Mouse (Mus musculus): Measurements from ENCODE around the gene Tex45.

The Tex45 gene

GRCm38 (mm10) chr8:3470562-3470961, at the start of gene Tex45:
Gene Tex45 (plus strand): TSS chr8:3470862.
- in situ Hi-C loops (cut with MboI, MseI): no loop called here

DNA sequence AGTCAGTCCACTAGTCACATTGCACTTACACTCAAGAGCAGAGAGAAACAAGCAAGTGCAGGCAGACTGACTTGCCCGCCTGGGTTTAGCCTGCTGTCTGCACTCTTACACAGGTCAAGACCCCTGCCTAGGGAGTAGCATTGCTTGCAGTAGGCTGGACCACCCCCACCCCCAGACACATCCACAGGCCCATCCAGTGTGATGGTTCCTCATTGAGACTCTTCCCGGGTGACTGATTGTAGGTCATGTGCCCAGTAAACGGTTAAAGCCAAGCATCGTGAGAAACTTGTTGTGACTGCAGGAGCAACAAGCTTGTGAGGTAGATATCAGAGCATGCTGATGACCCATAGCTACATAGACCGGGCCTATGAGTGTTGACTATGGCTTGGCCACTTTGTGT, 49.2 kb upstream of the Tex45 start:
- in situ Hi-C loops (cut with MboI, MseI): no loop called here

DNA sequence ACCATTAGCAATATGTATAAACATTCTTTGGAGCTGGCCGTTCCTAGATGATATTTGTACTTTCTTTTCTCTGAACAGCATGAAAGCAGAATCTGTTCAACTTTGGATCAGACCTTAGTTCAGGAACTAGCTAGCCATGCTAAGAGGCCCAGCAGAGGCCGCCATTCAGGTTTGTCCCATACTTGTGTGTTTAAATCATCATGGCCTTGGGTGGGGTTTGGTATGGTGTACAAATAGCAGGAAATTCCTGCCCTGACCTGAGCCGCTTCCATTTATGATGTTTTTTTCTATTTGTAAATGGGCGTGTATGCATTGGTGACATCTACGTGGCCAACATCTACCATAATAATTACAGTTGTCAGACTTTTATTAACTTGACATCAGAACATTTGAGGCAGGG, 45.4 kb upstream of the Tex45 start:
- in situ Hi-C loops (cut with MboI, MseI): no loop called here

GRCm38 (mm10) chr8:3426211-3426610, 44.5 kb upstream of the Tex45 start:
- in situ Hi-C loops (cut with MboI, MseI): no loop called here

- in situ Hi-C loops (cut with MboI, MseI): no loop called here
Observed at GRCm38 (mm10) chr8:3428426-3428825, 42.2 kb upstream of the Tex45 start.

DNA sequence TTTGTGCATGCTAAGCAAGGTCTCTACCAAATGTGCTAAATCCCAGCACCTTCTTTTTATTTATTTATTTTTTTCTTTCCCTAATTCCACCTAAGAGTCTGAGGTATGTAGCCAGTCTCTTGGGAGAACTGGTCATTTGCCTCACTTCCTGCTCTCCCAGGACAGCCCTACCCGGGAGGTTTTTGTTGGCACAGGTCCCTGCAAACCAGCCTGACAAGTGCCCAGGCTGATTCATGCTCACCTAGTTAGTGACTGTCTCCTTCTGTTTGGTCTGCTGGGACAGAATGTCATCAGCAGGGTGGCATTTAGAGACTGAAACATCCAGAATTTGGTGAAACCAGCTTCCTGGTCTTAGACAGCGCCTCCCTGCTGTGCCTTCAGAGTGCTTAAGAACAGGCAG, 40.7 kb upstream of the Tex45 start:
- in situ Hi-C loops (cut with MboI, MseI): no loop called here

DNA sequence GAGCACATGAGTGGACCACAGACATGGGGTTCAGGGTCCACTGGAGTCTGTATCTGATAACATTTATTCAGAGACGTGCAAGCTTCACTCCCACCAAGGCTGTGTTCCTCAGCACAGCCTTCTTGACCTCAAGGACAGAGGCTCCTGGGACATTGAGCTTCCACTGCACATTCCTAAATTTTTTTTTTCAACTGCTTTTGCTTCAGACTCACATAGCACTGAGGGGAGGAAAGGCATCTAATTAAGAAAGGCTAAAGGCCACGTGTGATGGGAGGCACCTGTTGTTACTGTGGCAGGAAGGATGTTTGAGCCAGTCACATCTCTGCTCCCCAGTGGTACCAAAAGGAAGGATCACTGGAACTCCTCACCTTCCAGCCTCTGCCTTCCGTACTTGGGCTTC, 39.5 kb upstream of the Tex45 start:
- in situ Hi-C loops (cut with MboI, MseI): no loop called here

DNA sequence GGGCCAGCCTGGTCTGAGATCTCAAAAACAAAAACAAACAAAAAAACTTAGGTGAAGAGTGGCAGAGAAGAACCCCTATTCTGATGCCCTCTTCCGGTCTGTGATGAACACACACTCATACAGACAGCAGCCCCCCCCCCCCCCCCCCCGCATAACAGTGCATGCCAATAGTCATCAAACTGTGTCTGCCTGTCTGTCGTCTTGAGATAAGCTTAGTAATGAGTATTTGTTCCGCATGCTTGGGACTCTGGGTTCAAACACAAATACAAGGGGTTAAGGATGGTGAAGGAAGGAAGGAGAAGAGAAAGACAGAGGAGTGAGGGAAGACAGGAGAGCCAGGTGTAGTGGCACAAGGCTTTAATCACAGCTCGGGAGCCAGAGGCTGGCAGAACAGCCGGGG, 34.2 kb upstream of the Tex45 start:
- in situ Hi-C loops (cut with MboI, MseI): no loop called here

GRCm38 (mm10) chr8:3439510-3439909, 31.2 kb upstream of the Tex45 start:
- in situ Hi-C loops (cut with MboI, MseI): no loop called here

GRCm38 (mm10) chr8:3449226-3449625, 21.4 kb upstream of the Tex45 start:
- in situ Hi-C loops (cut with MboI, MseI): no loop called here

- in situ Hi-C loops (cut with MboI, MseI): loop anchor here (5.0 kb wide), 1 partner anchor 83 kb away; no protein-coding TSS in a partner anchor
Observed at GRCm38 (mm10) chr8:3450670-3451069, 20.0 kb upstream of the Tex45 start.

- in situ Hi-C loops (cut with MboI, MseI): loop anchor here (5.0 kb wide), 1 partner anchor 85 kb away; no protein-coding TSS in a partner anchor
Observed at GRCm38 (mm10) chr8:3451992-3452391, 18.7 kb upstream of the Tex45 start.

DNA sequence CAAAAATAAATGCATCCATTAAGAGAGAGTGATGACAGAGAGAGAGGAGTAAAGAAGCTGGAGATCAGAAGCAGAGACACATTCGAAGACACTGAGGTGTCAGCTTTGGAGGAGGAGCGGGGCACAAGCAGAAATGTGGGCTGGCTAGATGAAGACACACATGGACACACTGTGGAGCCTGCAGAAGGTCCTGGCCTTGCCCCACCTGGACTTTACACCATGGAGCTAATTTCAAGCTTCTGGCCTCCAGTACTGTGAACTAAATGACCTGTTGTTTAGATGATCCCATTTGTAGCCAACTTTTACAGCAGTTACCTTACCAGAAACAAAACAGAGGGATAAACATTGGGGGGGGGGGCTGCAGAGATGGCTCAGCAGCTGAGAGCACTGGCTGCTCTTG, 7.4 kb upstream of the Tex45 start:
- in situ Hi-C loops (cut with MboI, MseI): no loop called here

DNA sequence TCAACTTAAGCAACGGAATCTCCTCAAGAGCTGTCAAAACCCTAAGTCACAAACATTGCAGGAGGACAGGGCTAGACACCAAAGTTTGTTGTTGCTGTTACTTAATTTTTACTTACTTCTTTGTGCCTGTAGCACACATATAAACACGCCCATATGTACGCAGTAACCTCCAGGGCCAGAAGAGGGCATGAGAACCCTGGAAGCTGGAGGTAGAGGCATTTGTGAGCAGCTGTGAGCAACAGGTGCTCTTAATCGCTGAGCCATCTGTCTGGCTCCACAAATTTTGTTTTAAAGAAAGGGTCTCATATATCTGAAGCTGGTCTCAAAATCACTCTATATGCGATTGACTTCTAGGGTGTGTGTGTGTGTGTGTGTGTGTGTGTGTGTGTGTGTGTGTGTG, 6.4 kb upstream of the Tex45 start:
- in situ Hi-C loops (cut with MboI, MseI): no loop called here

GRCm38 (mm10) chr8:3467006-3467885, 3.4 kb upstream of the Tex45 start, which contains the start of gene Pex11g:
Gene Pex11g (minus strand): TSS chr8:3467680.
- in situ Hi-C loops (cut with MboI, MseI): no loop called here

DNA sequence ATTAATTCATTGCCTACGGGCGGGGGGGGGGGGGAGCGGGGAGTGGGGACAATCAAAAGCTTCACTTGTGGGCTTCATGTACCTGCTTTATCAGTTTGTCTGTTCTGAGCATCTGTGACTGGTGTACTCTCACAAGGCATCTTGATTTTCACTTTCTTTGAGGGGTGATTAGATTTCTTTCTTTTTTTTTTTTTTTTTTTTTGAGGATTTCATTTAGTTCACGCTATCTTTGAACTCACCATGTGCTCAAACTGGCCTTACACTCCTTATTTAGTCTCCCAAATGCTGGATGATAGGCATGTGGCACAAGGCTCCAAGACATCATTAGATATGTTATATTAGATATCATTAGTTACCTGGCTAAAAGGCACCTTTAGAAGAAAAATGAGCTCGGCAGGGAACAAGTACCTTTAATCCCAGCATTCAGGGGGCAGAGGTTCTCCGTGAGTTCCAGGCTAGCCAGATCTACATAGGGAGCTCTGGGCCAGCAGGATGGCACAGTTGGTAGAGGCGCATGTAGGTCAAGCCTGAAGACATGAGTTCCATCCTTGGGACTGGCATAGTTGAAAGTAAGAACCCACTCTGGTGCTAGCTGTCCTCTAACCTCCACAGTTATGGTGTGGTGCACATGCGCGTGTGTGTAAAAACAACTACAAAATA, 2.6 kb upstream of the Tex45 start:
- in situ Hi-C loops (cut with MboI, MseI): no loop called here

- in situ Hi-C loops (cut with MboI, MseI): no loop called here
Observed at GRCm38 (mm10) chr8:3468838-3469237, 1.8 kb upstream of the Tex45 start.

GRCm38 (mm10) chr8:3475715-3476429, 5.2 kb downstream of the Tex45 start:
- in situ Hi-C loops (cut with MboI, MseI): loop anchor here (25.0 kb wide), 1 partner anchor 1136 kb away; the partner anchor contains the start of gene Zfp958

DNA sequence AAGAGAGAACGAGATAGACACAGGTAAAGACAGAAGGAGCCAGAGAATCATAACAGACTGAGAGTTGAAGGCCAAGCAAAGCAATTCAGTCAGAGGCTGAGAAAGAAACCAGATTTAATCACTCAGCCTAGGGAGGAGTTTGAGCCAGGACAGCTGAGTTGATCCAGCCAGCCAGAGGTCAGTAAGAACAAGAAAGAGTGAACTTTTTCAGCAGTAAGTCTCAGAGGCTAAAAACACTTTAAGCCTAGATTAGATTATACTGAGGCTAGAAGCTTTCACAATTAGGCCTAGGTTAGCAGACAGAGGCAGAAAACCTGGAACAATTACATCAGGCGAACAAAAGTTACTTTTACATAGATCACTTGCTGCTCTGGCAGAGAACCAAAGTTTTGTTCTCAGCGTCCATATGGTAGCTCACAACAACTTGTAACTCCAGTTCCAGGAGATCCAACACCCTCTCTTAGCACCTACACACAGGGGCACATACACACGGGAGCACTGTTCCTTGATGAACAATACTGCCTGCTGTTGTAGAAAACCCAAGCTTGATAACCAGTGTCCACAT, 9.6 kb downstream of the Tex45 start:
- in situ Hi-C loops (cut with MboI, MseI): loop anchor here (25.0 kb wide), 1 partner anchor 1132 kb away; the partner anchor contains the start of gene Zfp958

GRCm38 (mm10) chr8:3481605-3482004, 10.9 kb downstream of the Tex45 start:
- in situ Hi-C loops (cut with MboI, MseI): loop anchor here (25.0 kb wide), 1 partner anchor 1131 kb away; the partner anchor contains the start of gene Zfp958

DNA sequence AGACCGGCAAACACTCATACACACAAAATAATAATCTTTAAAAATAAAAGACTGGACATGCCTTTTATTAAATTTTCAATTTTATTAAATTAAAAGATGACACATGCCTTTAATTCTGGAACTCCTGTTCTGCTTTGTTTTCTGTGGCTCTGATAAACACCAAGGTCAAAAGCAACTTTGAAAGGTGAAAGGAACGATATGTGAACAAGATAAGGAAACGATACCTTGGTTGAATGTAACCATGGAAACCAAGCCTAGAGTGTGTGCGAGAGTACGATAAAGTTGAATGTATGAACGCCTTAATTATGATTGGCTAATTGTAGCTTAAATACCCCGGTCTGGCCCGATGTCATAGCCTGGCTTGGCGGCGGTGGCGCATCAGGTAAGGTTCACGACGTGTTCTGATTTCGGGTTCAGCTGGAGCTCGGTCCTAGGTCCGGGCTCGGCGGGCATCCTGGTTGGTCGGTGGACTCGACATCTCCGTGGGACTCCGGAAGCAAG, 11.6 kb downstream of the Tex45 start:
- in situ Hi-C loops (cut with MboI, MseI): loop anchor here (25.0 kb wide), 1 partner anchor 1130 kb away; the partner anchor contains the start of gene Zfp958
